20 mouse cellular contexts compared by ENCODE assay signal in genomic region chr7:141331990-141332389, GRCm38 (mm10). TPM values are rescaled to one million over a fixed set of nuclear protein-coding genes. Genes with fewer than 3 reads are reported as not detected.
DNase-seq lines count a peak whose midpoint lies in the region; ATAC-seq and TF ChIP-seq lines count a peak whose summit lies in the region.
"Had no signal": no experiment of that assay in that cellular context is flagged by ENCODE, and none has a peak within 500 bp of the region (broad histone marks: within the 10 kb centered on the region; RNA-seq: fewer than 3 reads in every experiment).

No protein-coding gene starts in this region.

- ATAC-seq in liver, embryonic 11.5 days (replicated peaks; ENCODE audit: low FRiP score), result no peak
- ATAC-seq: inflammation-experienced regulatory T-cells, adult 6 months had no signal

- no peak overlapping the region for H3K4me3 ChIP-seq in liver, adult 2 months (ENCODE audit: insufficient read depth, low read depth, low read length)
- H3K4me3 ChIP-seq in liver, embryonic 11.5 days (ENCODE audit: low read depth, low read length), result no peak overlapping the region
- H3K4me3 ChIP-seq: embryonic facial prominence, embryonic 12.5 days; heart, embryonic 15.5 days; lung, embryonic 15.5 days; neural tube, embryonic 12.5 days had no signal

- H3K27me3 ChIP-seq in liver, adult 2 months (ENCODE audit: control insufficient read depth, insufficient read depth, low read length), result no peaks in the 10 kb centered on the region
- H3K27me3 ChIP-seq in liver, embryonic 11.5 days (replicated peaks; ENCODE audit: control insufficient read depth, insufficient read depth, low read length), result no peaks in the 10 kb centered on the region
- H3K27me3 ChIP-seq: embryonic facial prominence, embryonic 12.5 days; heart, embryonic 15.5 days; lung, embryonic 15.5 days; neural tube, embryonic 12.5 days had no signal

- no peak for TF ChIP-seq CTCF in liver, adult 2 months (IDR thresholded peaks at IDR 0.05; ENCODE audit: low read depth, low read length)

- H3K27ac ChIP-seq in liver, adult 2 months (replicated peaks; ENCODE audit: insufficient read depth, low read depth, low read length), result peak overlapping the region; percentile 30
- no peak overlapping the region for H3K27ac ChIP-seq in liver, embryonic 11.5 days (ENCODE audit: low read depth, low read length)
- H3K27ac ChIP-seq: embryonic facial prominence, embryonic 12.5 days; heart, embryonic 15.5 days; lung, embryonic 15.5 days; neural tube, embryonic 12.5 days had no signal

- peak; percentile 87 for DNase-seq in liver, adult 2 months (ENCODE audit: extremely low read depth, low read depth, low spot score)
- no peak for DNase-seq in liver, embryonic 11.5 days (ENCODE audit: low spot score)
- DNase-seq in urinary bladder, postnatal 14 days (ENCODE audit: low spot score), result peak; percentile 61
- DNase-seq in urinary bladder, adult 2 months (ENCODE audit: low spot score), result no peak
- DNase-seq in kidney, postnatal 14 days, result peak; percentile 84
- DNase-seq in right cerebral cortex, postnatal 36 days (ENCODE audit: low spot score in 2 of 2), result no peak
- DNase-seq in heart, postnatal 4 days, result no peak
- DNase-seq in thymus, postnatal 0 days (ENCODE audit: low spot score), result no peak
- DNase-seq: adrenal gland, adult 8-10 months; heart, adult 18-20 months; thymus, postnatal 4 days had no signal

- H3K79me2 ChIP-seq in liver, adult 2 months (ENCODE audit: control insufficient read depth, insufficient read depth, low read length), result peaks cover 4% of the 10 kb centered on the region

- no peak overlapping the region for H3K9ac ChIP-seq in liver, adult 2 months (ENCODE audit: low read depth, low read length)
- no peak overlapping the region for H3K9ac ChIP-seq in liver, embryonic 11.5 days (ENCODE audit: low read depth, low read length)
- H3K9ac ChIP-seq: embryonic facial prominence, embryonic 12.5 days; heart, embryonic 15.5 days; lung, embryonic 15.5 days; neural tube, embryonic 12.5 days had no signal

- H3K9me3 ChIP-seq in liver, embryonic 11.5 days (ENCODE audit: control insufficient read depth, low read length), result no peaks in the 10 kb centered on the region
- H3K9me3 ChIP-seq: embryonic facial prominence, embryonic 12.5 days; heart, embryonic 15.5 days; lung, embryonic 15.5 days; neural tube, embryonic 12.5 days had no signal

- WGBS in liver, adult 2 months, result 23% methylated on average over 6 of the region's 6 CpGs
- WGBS in liver, embryonic 11.5 days, result 79% methylated on average over 6 of the region's 6 CpGs

- no peak overlapping the region for H3K4me2 ChIP-seq in liver, embryonic 11.5 days
- H3K4me2 ChIP-seq: embryonic facial prominence, embryonic 12.5 days; heart, embryonic 15.5 days; lung, embryonic 15.5 days; neural tube, embryonic 12.5 days had no signal

- TF ChIP-seq POLR2A in liver, adult 2 months (IDR thresholded peaks at IDR 0.05; ENCODE audit: extremely low read depth, insufficient read depth, low read length), result no peak

- peaks cover 6% of the 10 kb centered on the region for H3K36me3 ChIP-seq in liver, adult 2 months (ENCODE audit: control insufficient read depth, insufficient read depth, low read length)
- H3K36me3 ChIP-seq in liver, embryonic 11.5 days (ENCODE audit: control insufficient read depth, insufficient read depth, low read length), result no peaks in the 10 kb centered on the region; the same call in 1 of the 2 replicates

- peaks cover 5% of the 10 kb centered on the region for H3K4me1 ChIP-seq in liver, adult 2 months (ENCODE audit: control insufficient read depth, insufficient read depth, low read length)
- H3K4me1 ChIP-seq in liver, embryonic 11.5 days (replicated peaks; ENCODE audit: control insufficient read depth, insufficient read depth, low read length), result peaks cover 5% of the 10 kb centered on the region

RNA-seq across cellular contexts. Expression of gene Tmem80, which starts 4.5 kb away (rescaled TPM):
- 8.9 and 10.3 TPM in 2 replicates for total RNA-seq in liver, adult 2 months (2014; rRNA removed)
- polyA plus RNA-seq in liver, adult 2 months (2012; rRNA removed), result 14.3 and 20.9 TPM in 2 replicates
- 22.2 and 27.4 TPM in 2 replicates for polyA plus RNA-seq in liver, embryonic 11.5 days (2014; fragmentation: Nextera tagmentation; extraction: Ambion mirVana)
- polyA plus RNA-seq in urinary bladder, adult 2 months (2012; rRNA removed), result 34.1 and 42.5 TPM in 2 replicates
- 10 to 100 TPM; 15.9 to 16.3 TPM for total RNA-seq in heart, postnatal 4 days (2021)
- polyA plus RNA-seq in thymus, postnatal 0 days (2015; fragmentation: Nextera tagmentation; extraction: Ambion mirVana), result 43.0 and 45.6 TPM in 2 replicates

RNA-seq across cellular contexts. Expression of gene Deaf1, which starts 4.5 kb away (rescaled TPM):
- total RNA-seq in liver, adult 2 months (2014; rRNA removed), result 3.1 and 5.8 TPM in 2 replicates
- polyA plus RNA-seq in liver, adult 2 months (2012; rRNA removed), result 6.9 and 7.8 TPM in 2 replicates
- polyA plus RNA-seq in liver, embryonic 11.5 days (2014; fragmentation: Nextera tagmentation; extraction: Ambion mirVana), result 48.6 and 54.0 TPM in 2 replicates
- 14.6 and 22.8 TPM in 2 replicates for polyA plus RNA-seq in urinary bladder, adult 2 months (2012; rRNA removed)
- 10 to 100 TPM; 27.8 to 30.6 TPM for total RNA-seq in heart, postnatal 4 days (2021)
- 25.6 and 27.6 TPM in 2 replicates for polyA plus RNA-seq in thymus, postnatal 0 days (2015; fragmentation: Nextera tagmentation; extraction: Ambion mirVana)

RNA-seq across cellular contexts. Expression of gene Eps8l2, which starts 6.7 kb away (rescaled TPM):
- total RNA-seq in liver, adult 2 months (2014; rRNA removed), result 17.4 and 38.5 TPM in 2 replicates
- 80.9 and 117 TPM in 2 replicates for polyA plus RNA-seq in liver, adult 2 months (2012; rRNA removed)
- polyA plus RNA-seq in liver, embryonic 11.5 days (2014; fragmentation: Nextera tagmentation; extraction: Ambion mirVana), result 5.4 and 7.7 TPM in 2 replicates
- polyA plus RNA-seq in urinary bladder, adult 2 months (2012; rRNA removed), result 79.7 and 109 TPM in 2 replicates
- total RNA-seq in heart, postnatal 4 days (2021), result 1 to 10 TPM; 1.9 TPM
- polyA plus RNA-seq in thymus, postnatal 0 days (2015; fragmentation: Nextera tagmentation; extraction: Ambion mirVana), result 8.1 and 10.4 TPM in 2 replicates
- total RNA-seq: monocyte, adult 5-6 weeks had no signal
- polyA plus RNA-seq: inflammation-experienced regulatory T-cells, adult 6 months had no signal

RNA-seq across cellular contexts. Expression of gene Drd4, which starts 40.2 kb away (rescaled TPM):
- total RNA-seq in liver, adult 2 months (2014; rRNA removed), result not detected in 2 replicates
- polyA plus RNA-seq in liver, adult 2 months (2012; rRNA removed), result not detected in 2 replicates
- 0.16 and 0.17 TPM in 2 replicates for polyA plus RNA-seq in liver, embryonic 11.5 days (2014; fragmentation: Nextera tagmentation; extraction: Ambion mirVana)
- polyA plus RNA-seq in urinary bladder, adult 2 months (2012; rRNA removed), result 0.06 and 0.21 TPM in 2 replicates
- not detected for total RNA-seq in heart, postnatal 4 days (2021)
- 0.33 and 0.40 TPM in 2 replicates for polyA plus RNA-seq in thymus, postnatal 0 days (2015; fragmentation: Nextera tagmentation; extraction: Ambion mirVana)
- total RNA-seq: gastrocnemius, adult 8-10 months; heart, adult 18-20 months; monocyte, adult 5-6 weeks had no signal
- polyA plus RNA-seq: inflammation-experienced regulatory T-cells, adult 6 months had no signal

RNA-seq across cellular contexts. Expression of gene Sct, which starts 53.1 kb away (rescaled TPM):
- not detected in 2 replicates for total RNA-seq in liver, adult 2 months (2014; rRNA removed)
- not detected in 2 replicates for polyA plus RNA-seq in liver, adult 2 months (2012; rRNA removed)
- 1.2 and 1.6 TPM in 2 replicates for polyA plus RNA-seq in liver, embryonic 11.5 days (2014; fragmentation: Nextera tagmentation; extraction: Ambion mirVana)
- 0.41 and 1.3 TPM in 2 replicates for polyA plus RNA-seq in urinary bladder, adult 2 months (2012; rRNA removed)
- not detected for total RNA-seq in heart, postnatal 4 days (2021)
- polyA plus RNA-seq in thymus, postnatal 0 days (2015; fragmentation: Nextera tagmentation; extraction: Ambion mirVana), result 3.9 and 5.0 TPM in 2 replicates
- total RNA-seq: gastrocnemius, adult 8-10 months; heart, adult 18-20 months; layer of hippocampus, postnatal 14 days; left cerebral cortex, postnatal 10 days; monocyte, adult 5-6 weeks had no signal
- polyA plus RNA-seq: inflammation-experienced regulatory T-cells, adult 6 months had no signal

Comparison
In these comparisons a context has a peak if more than half of its experiments do, and no peak if none do; other contexts are left out.
1. DNase-seq: peak in liver, adult 2 months (single experiment), urinary bladder, postnatal 14 days (single experiment) and kidney, postnatal 14 days (single experiment); none in liver, embryonic 11.5 days (single experiment), urinary bladder, adult 2 months (single experiment), right cerebral cortex, postnatal 36 days (0 of 2), heart, postnatal 4 days (single experiment) and thymus, postnatal 0 days (single experiment).